ENCODE assay signal across 7 mouse cellular contexts in genomic region chr2:93075738-93076577, GRCm38 (mm10). TPM values are rescaled to one million over a fixed set of nuclear protein-coding genes. Genes with fewer than 3 reads are reported as not detected.
DNase-seq lines count a peak whose midpoint lies in the region; ATAC-seq and TF ChIP-seq lines count a peak whose summit lies in the region.

No protein-coding gene starts in this region.

- no peak for TF ChIP-seq POLR2A in small intestine, adult 2 months (IDR thresholded peaks at IDR 0.05; ENCODE audit: low read depth, low read length)

- H3K9ac ChIP-seq in embryonic facial prominence, embryonic 13.5 days, result no peak overlapping the region
- no peak overlapping the region for H3K9ac ChIP-seq in midbrain, embryonic 11.5 days (ENCODE audit: low read length)

- H3K4me3 ChIP-seq in G1E (ENCODE audit: low read depth, low read length), result no peak overlapping the region
- H3K4me3 ChIP-seq in embryonic facial prominence, embryonic 13.5 days, result no peak overlapping the region
- H3K4me3 ChIP-seq in hindbrain, embryonic 10.5 days, result no peak overlapping the region
- no peak overlapping the region for H3K4me3 ChIP-seq in midbrain, embryonic 11.5 days (ENCODE audit: low read depth, low read length)
- H3K4me3 ChIP-seq in small intestine, adult 2 months (ENCODE audit: low read depth, low read length), result no peak overlapping the region

- H3K4me1 ChIP-seq in G1E (ENCODE audit: insufficient read depth, low read depth, low read length), result peaks cover 3% of the 10 kb centered on the region; the same call in 1 of the 2 replicates
- peaks cover 4% of the 10 kb centered on the region for H3K4me1 ChIP-seq in embryonic facial prominence, embryonic 13.5 days
- peaks cover 42% of the 10 kb centered on the region for H3K4me1 ChIP-seq in hindbrain, embryonic 10.5 days (replicated peaks)
- no peaks in the 10 kb centered on the region; the same call in 1 of the 2 replicates for H3K4me1 ChIP-seq in midbrain, embryonic 11.5 days (ENCODE audit: control insufficient read depth, insufficient read depth, low read length)
- no peaks in the 10 kb centered on the region for H3K4me1 ChIP-seq in small intestine, adult 2 months (ENCODE audit: control insufficient read depth, insufficient read depth, insufficient read length, low read length)

- DNase-seq in G1E (ENCODE audit: low spot score), result peak; percentile 55
- peak; percentile 42 to 45 for DNase-seq in adrenal gland, postnatal 4 days (ENCODE audit: low spot score in 2 of 2)
- DNase-seq in hindbrain, embryonic 10.5 days (ENCODE audit: low spot score), result peak; percentile 83
- DNase-seq in layer of hippocampus, postnatal 14 days (ENCODE audit: low spot score in 2 of 2), result peak; percentile 40 to 45
- peak; percentile 98 for DNase-seq in midbrain, embryonic 11.5 days (ENCODE audit: low spot score, missing footprints)

- peak; percentile 92 for TF ChIP-seq CTCF in G1E (IDR thresholded peaks at IDR 0.05; ENCODE audit: low read depth, low read length)
- peak; percentile 92 for TF ChIP-seq CTCF in small intestine, adult 2 months (IDR thresholded peaks at IDR 0.05; ENCODE audit: extremely low read depth, insufficient read length, insufficient replicate concordance, low read depth, low read length)

- no peak overlapping the region for H3K4me2 ChIP-seq in embryonic facial prominence, embryonic 13.5 days
- no peak overlapping the region for H3K4me2 ChIP-seq in midbrain, embryonic 11.5 days

- no peaks in the 10 kb centered on the region for H3K36me3 ChIP-seq in G1E (replicated peaks)
- H3K36me3 ChIP-seq in embryonic facial prominence, embryonic 13.5 days, result no peaks in the 10 kb centered on the region
- H3K36me3 ChIP-seq in hindbrain, embryonic 10.5 days, result no peaks in the 10 kb centered on the region
- H3K36me3 ChIP-seq in midbrain, embryonic 11.5 days (ENCODE audit: control insufficient read depth, insufficient read depth, low read length), result no peaks in the 10 kb centered on the region
- no peaks in the 10 kb centered on the region for H3K36me3 ChIP-seq in small intestine, adult 2 months (ENCODE audit: control insufficient read depth, insufficient read depth, low read length)

- H3K27ac ChIP-seq in embryonic facial prominence, embryonic 13.5 days, result no peak overlapping the region
- peak overlapping the region; percentile 54 for H3K27ac ChIP-seq in hindbrain, embryonic 10.5 days
- H3K27ac ChIP-seq in midbrain, embryonic 11.5 days (ENCODE audit: low read depth, low read length), result no peak overlapping the region
- no peak overlapping the region for H3K27ac ChIP-seq in small intestine, adult 2 months (ENCODE audit: insufficient read depth, low read depth, low read length)

- 42% methylated on average over 15 of the region's 15 CpGs for WGBS in embryonic facial prominence, embryonic 13.5 days
- 43% methylated on average over 15 of the region's 15 CpGs for WGBS in hindbrain, embryonic 10.5 days
- WGBS in midbrain, embryonic 11.5 days, result 42% methylated on average over 15 of the region's 15 CpGs
- 39% methylated on average over 15 of the region's 15 CpGs for WGBS in small intestine, adult 2 months

- ATAC-seq in G1E (ENCODE audit: extremely low read depth, insufficient number of reproducible peaks, low FRiP score, poor library complexity, severe bottlenecking), result no peak
- peak; percentile 49; the same call in 1 of the 2 replicates for ATAC-seq in embryonic facial prominence, embryonic 13.5 days (ENCODE audit: insufficient number of reproducible peaks, insufficient read depth, low FRiP score, low TSS enrichment, low read depth)
- ATAC-seq in midbrain, embryonic 11.5 days (ENCODE audit: low FRiP score), result peak; percentile 71

- no peaks in the 10 kb centered on the region for H3K9me3 ChIP-seq in G1E (replicated peaks)
- no peaks in the 10 kb centered on the region for H3K9me3 ChIP-seq in embryonic facial prominence, embryonic 13.5 days
- H3K9me3 ChIP-seq in hindbrain, embryonic 10.5 days, result no peaks in the 10 kb centered on the region
- H3K9me3 ChIP-seq in midbrain, embryonic 11.5 days (ENCODE audit: control insufficient read depth, low read length), result no peaks in the 10 kb centered on the region

- peaks cover 13% of the 10 kb centered on the region; the same call in 1 of the 2 replicates for H3K27me3 ChIP-seq in G1E (ENCODE audit: insufficient read depth, low read length)
- peaks cover 4% of the 10 kb centered on the region; the same call in 1 of the 2 replicates for H3K27me3 ChIP-seq in embryonic facial prominence, embryonic 13.5 days
- H3K27me3 ChIP-seq in hindbrain, embryonic 10.5 days (ENCODE audit: insufficient read depth, poor library complexity, severe bottlenecking), result peaks cover 15% of the 10 kb centered on the region; the same call in 1 of the 2 replicates
- H3K27me3 ChIP-seq in midbrain, embryonic 11.5 days (ENCODE audit: control insufficient read depth, insufficient read depth, low read length), result no peaks in the 10 kb centered on the region
- 0 out of 2 replicates have a peak, but pooled peaks cover 3% of the 10 kb centered on the region for H3K27me3 ChIP-seq in small intestine, adult 2 months (ENCODE audit: control insufficient read depth, insufficient read depth, low read length)

RNA-seq across cellular contexts. Expression of gene Prdm11, which starts 30.0 kb away (rescaled TPM):
- total RNA-seq in G1E (2014; fragmentation: Nextera tagmentation), result 69.1 and 87.1 TPM in 2 replicates
- 33.8 and 34.4 TPM in 2 replicates for total RNA-seq in G1E (2017)
- polyA plus RNA-seq in G1E (2012), result 122 and 125 TPM in 2 replicates
- total RNA-seq in adrenal gland, postnatal 4 days (2021), result 10 to 100 TPM; 59.3 to 65.4 TPM
- 7.8 and 8.7 TPM in 2 replicates for polyA plus RNA-seq in embryonic facial prominence, embryonic 13.5 days (2015; fragmentation: Nextera tagmentation; extraction: Ambion mirVana)
- 2.1 and 2.3 TPM in 2 replicates for polyA plus RNA-seq in hindbrain, embryonic 10.5 days (2016; fragmentation: Nextera tagmentation; extraction: Ambion mirVana)
- total RNA-seq in layer of hippocampus, postnatal 14 days (2021), result 10 to 100 TPM; 24.7 to 29.7 TPM
- 0.90 and 1.8 TPM in 2 replicates for polyA plus RNA-seq in midbrain, embryonic 11.5 days (2014; fragmentation: Nextera tagmentation; extraction: Ambion mirVana)
- polyA plus RNA-seq in small intestine, adult 2 months (2012; rRNA removed), result 1.7 and 2.6 TPM in 2 replicates

Comparison
In these comparisons a context has a peak if more than half of its experiments do, and no peak if none do; other contexts are left out.
1. DNase-seq: peak in every context shown above with its lines; median percentile 98 in midbrain, embryonic 11.5 days; 83 in hindbrain, embryonic 10.5 days; 55 in G1E; 44 in adrenal gland, postnatal 4 days; 42 in layer of hippocampus, postnatal 14 days.
2. RNA of gene Prdm11, which starts 30.0 kb away (polyA plus RNA-seq): 122 to 125 TPM in G1E; 7.8 to 8.7 TPM in embryonic facial prominence, embryonic 13.5 days, 1.7 to 2.6 TPM in small intestine, adult 2 months, 2.1 to 2.3 TPM in hindbrain, embryonic 10.5 days and 0.90 to 1.8 TPM in midbrain, embryonic 11.5 days; every median in the first group is over 10 times any median in the second.